Mouse (Mus musculus) liver, embryonic 13.5 days (tissue): ENCODE measurements around the gene Nckap5. TPM values are rescaled to one million over a fixed set of nuclear protein-coding genes. Genes with fewer than 3 reads are reported as not detected.

Experiments used
- ATAC-seq: fragments of 200-750 bp; cut with Nextera tagmentation; 2 replicates; pipeline ENCODE4 v1.8.0; 2017; ENCODE audit warnings: low read depth, mild to moderate bottlenecking, moderate number of reproducible peaks, moderate library complexity
- DNase-seq: peaks from one replicate; pipeline ENCODE4 v3.0.0; 2022
- H3K27ac ChIP-seq: fragments of 300-500 bp; sonication (generic); 2 replicates; pipeline ENCODE4 v1.5.1; 2015; ENCODE audit warnings: moderate library complexity, mild to moderate bottlenecking, inconsistent platforms
- H3K27me3 ChIP-seq: fragments of 300-500 bp; sonication (generic); 2 replicates; pipeline ENCODE4 v1.6.1; 2015; ENCODE audit warnings: mild to moderate bottlenecking, inconsistent platforms
- H3K36me3 ChIP-seq: fragments of 300-500 bp; sonication (generic); 2 replicates; pipeline ENCODE4 v1.6.1; 2015; ENCODE audit warnings: mild to moderate bottlenecking, inconsistent platforms
- H3K4me1 ChIP-seq: fragments of 300-500 bp; sonication (generic); replicated peaks from 2 replicates; pipeline ENCODE4 v1.6.1; 2015; ENCODE audit warnings: inconsistent platforms
- H3K4me2 ChIP-seq: fragments of 300-500 bp; sonication (generic); 2 replicates; pipeline ENCODE4 v1.6.1; 2015; ENCODE audit warnings: inconsistent platforms, mild to moderate bottlenecking, moderate library complexity
- H3K4me3 ChIP-seq: fragments of 300-500 bp; sonication (generic); replicated peaks from 2 replicates; pipeline ENCODE4 v1.5.1; 2015; ENCODE audit warnings: mild to moderate bottlenecking, inconsistent platforms
- H3K9ac ChIP-seq: fragments of 300-500 bp; sonication (generic); 2 replicates; pipeline ENCODE4 v1.6.1; 2015; ENCODE audit warnings: mild to moderate bottlenecking, inconsistent platforms
- H3K9me3 ChIP-seq: fragments of 300-500 bp; sonication (generic); replicated peaks from 2 replicates; pipeline ENCODE4 v1.6.1; 2016; ENCODE audit warnings: inconsistent platforms
- WGBS: fragments of 180-500 bp; shearing (Covaris S2); methylation state at CpG from one replicate; pipeline ENCODE4 v1.1.7; 2015; ENCODE audit not compliant: insufficient replicate concordance; 5-methylcytosine and 5-hydroxymethylcytosine counted together
- polyA plus RNA-seq: library from polyadenylated mRNA; unstranded; fragments of >200 nt; fragmentation: Nextera tagmentation; extraction: Ambion mirVana; gene quantifications from 2 replicates; pipeline ENCODE4 v1.2.1, GENCODE M21; 2015

Gene Nckap5
- polyA plus RNA-seq, 1 experiment from 2014 or later: 0.74 TPM

DNA sequence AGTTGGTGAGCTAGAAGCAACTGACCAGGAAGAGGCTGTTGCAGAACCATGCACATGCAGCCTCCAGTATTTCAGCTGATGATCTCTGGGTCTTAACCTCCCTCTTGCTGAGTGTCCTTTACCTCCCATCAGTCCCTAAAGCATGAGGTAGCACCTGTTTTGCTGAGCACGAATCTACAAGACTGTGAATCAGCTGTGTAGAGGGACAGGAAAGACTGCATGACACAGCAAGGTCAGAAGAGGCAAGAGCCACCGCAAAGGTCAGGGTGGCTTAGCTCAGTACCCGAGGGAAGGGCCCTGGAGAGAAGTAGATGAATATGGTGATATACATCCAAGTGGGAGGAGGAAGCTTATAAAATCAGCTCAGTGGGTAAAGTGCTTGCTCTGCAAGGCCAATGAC lies 66.4 kb downstream of the Nckap5 start:
- DNase-seq (no peak), ATAC-seq (no peak)
- Histone ChIP-seq H3K27ac (no peak overlapping the region), H3K36me3 (no peaks in the 10 kb centered on the region), H3K4me3 (no peak overlapping the region), H3K9me3 (no peaks in the 10 kb centered on the region), H3K27me3 (no peaks in the 10 kb centered on the region), H3K9ac (no peak overlapping the region), H3K4me1 (no peaks in the 10 kb centered on the region), H3K4me2 (no peak overlapping the region)
- 42% methylated on average over 3 of the region's 3 CpGs for WGBS

DNA sequence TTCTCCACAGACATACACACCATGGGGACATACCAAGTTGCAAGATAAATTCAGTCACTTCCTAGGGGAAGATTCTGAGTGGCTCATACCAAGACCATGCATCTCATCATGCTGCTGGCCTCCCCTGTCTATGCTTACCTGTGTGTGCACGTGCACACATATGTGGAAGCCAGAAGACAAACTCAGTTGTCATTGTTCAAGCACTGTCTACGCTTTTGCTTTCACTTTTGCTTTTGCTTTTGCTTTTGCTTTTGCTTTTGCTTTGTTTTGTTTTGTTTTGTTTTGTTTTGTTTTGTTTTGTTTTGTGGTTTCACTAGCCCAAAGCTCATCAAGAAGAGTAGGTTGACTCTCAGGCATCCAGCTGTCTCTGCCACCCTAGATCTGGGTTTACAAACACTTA lies 67.4 kb downstream of the Nckap5 start:
- no peaks in the 10 kb centered on the region for H3K27me3 ChIP-seq
- H3K27ac ChIP-seq: no peak overlapping the region
- H3K9me3 ChIP-seq: no peaks in the 10 kb centered on the region
- no peak for DNase-seq
- no peaks in the 10 kb centered on the region for H3K36me3 ChIP-seq
- WGBS: 53% methylated on average over 2 of the region's 2 CpGs
- ATAC-seq: no peak
- H3K4me2 ChIP-seq: no peak overlapping the region
- no peak overlapping the region for H3K9ac ChIP-seq
- no peak overlapping the region for H3K4me3 ChIP-seq
- H3K4me1 ChIP-seq: no peaks in the 10 kb centered on the region

DNA sequence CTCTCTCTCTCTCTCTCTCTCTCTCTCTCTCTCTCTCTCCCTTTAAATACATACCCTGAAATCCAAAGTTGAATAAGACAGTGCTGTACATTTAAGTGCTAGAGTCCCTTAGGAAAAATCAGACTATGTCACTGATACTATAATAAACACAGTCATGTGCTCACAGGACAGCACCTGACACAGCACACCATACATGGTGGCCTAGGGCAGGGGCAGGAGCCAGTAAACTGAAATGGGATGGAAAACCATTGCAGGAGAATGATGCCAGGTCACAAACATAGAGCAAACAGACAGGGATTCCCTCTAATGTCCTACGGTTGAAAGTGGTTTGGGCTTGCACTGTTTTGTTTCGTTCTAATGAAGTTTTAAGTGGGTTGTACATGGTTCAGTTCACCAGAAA lies 70.2 kb downstream of the Nckap5 start:
- no peak overlapping the region for H3K9ac ChIP-seq
- H3K36me3 ChIP-seq: no peaks in the 10 kb centered on the region
- ATAC-seq: no peak
- no peaks in the 10 kb centered on the region for H3K27me3 ChIP-seq
- no peaks in the 10 kb centered on the region for H3K4me1 ChIP-seq
- H3K4me2 ChIP-seq: no peak overlapping the region
- no peaks in the 10 kb centered on the region for H3K9me3 ChIP-seq
- no peak for DNase-seq
- no peak overlapping the region for H3K4me3 ChIP-seq
- no peak overlapping the region for H3K27ac ChIP-seq
- WGBS: 83% methylated on average over 2 of the region's 2 CpGs

DNA sequence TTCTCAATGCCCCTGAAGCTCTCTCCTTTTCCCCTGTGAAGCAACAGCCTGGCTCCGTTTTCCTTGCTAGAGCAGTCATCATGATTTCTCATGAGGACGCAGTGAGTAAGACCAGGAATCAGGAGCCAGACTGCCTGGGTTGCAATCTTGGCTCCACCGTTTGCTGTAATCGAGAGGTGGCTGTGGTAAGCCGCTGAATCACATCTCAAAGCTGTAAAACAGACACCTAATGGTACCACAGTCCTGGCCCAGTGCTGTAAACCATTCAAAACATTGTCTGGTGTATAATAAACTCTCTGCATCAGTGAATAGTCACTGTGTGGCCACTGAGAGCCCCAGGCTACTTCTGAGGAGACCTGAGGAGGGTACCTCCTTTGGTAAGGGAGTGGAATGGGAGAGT lies 74.9 kb downstream of the Nckap5 start:
- Histone ChIP-seq H3K36me3 (no peaks in the 10 kb centered on the region), H3K4me3 (no peak overlapping the region), H3K9me3 (no peaks in the 10 kb centered on the region), H3K9ac (no peak overlapping the region), H3K4me1 (no peaks in the 10 kb centered on the region), H3K27ac (no peak overlapping the region), H3K27me3 (no peaks in the 10 kb centered on the region), H3K4me2 (no peak overlapping the region)
- no peak for DNase-seq
- no peak for ATAC-seq
- 33% methylated on average over 5 of the region's 5 CpGs for WGBS

DNA sequence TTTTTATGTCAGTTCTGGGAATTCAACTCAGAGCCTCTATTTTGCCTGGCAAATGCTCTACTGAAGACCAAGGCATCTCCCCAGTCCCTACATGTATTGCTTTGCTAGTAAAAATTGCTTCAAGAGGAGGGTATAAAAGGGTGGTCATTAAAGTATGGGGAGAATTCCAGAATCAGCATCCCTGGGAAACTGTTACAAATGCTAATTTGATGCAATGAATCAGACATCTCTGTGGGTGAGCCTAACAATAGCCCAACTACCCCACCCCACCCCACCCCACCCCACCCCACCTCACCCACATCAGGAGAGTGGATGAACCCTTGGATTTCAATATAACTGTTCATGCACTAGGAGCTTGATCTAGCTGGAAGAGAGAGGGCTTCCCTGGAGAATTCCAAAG lies 77.0 kb downstream of the Nckap5 start:
- Histone ChIP-seq H3K9ac (no peak overlapping the region), H3K36me3 (no peaks in the 10 kb centered on the region), H3K4me3 (no peak overlapping the region), H3K4me1 (no peaks in the 10 kb centered on the region), H3K4me2 (no peak overlapping the region), H3K9me3 (no peaks in the 10 kb centered on the region), H3K27ac (no peak overlapping the region), H3K27me3 (no peaks in the 10 kb centered on the region)
- DNase-seq (no peak), ATAC-seq (no peak)

DNA sequence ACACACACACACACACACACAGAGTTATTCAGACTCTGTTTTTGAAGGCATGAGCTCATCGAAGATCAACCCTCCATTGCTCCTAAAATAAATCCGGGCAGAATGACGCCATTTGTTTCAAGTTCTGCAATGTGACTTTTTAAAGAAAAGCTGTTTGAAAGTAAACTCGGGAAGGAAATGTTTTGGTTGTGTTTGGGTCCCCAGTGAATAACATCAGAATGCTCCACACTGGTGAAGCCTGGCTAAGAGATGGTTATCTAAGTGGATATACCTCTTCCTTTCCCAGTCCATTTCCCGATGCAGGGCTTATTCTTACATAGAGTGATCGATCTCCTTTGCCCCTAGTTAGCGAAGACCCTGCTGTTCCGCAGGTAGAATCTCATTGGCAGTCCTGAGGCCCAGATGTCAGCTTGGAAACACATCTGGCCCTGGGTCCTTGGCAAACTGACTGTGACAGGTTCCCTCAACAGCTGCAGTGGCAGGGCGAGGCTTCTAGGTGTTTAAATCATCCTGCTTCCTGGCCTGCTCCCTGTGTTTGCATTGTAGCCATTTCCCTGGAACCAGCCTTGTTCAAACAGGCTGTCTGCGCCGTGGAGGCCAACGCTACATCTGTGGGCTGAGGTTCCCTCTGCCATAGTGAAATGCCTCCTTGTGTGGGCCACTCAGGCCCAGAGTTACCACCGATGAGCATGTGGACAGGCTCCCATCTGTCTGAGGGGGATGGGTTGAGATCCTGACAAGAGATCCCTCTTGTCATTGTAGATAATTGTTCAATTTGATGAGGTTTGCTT lies 78.2 kb downstream of the Nckap5 start:
- H3K4me2 ChIP-seq: no peak overlapping the region
- no peak overlapping the region for H3K27ac ChIP-seq
- no peaks in the 10 kb centered on the region for H3K9me3 ChIP-seq
- H3K36me3 ChIP-seq: no peaks in the 10 kb centered on the region
- no peaks in the 10 kb centered on the region for H3K27me3 ChIP-seq
- H3K4me1 ChIP-seq: no peaks in the 10 kb centered on the region
- WGBS: 55% methylated on average over 13 of the region's 13 CpGs
- ATAC-seq (no peak), DNase-seq (no peak)
- no peak overlapping the region for H3K4me3 ChIP-seq
- no peak overlapping the region for H3K9ac ChIP-seq

GRCm38 (mm10) chr1:126751137-126751536 lies 79.5 kb downstream of the Nckap5 start:
- H3K9ac ChIP-seq: no peak overlapping the region
- H3K4me1 ChIP-seq: no peaks in the 10 kb centered on the region
- no peaks in the 10 kb centered on the region for H3K9me3 ChIP-seq
- H3K4me2 ChIP-seq: no peak overlapping the region
- ATAC-seq: no peak
- 75% methylated on average over 6 of the region's 6 CpGs for WGBS
- DNase-seq: no peak
- H3K27me3 ChIP-seq: no peaks in the 10 kb centered on the region
- no peak overlapping the region for H3K4me3 ChIP-seq
- no peak overlapping the region for H3K27ac ChIP-seq
- H3K36me3 ChIP-seq: no peaks in the 10 kb centered on the region

- H3K4me1 ChIP-seq: no peaks in the 10 kb centered on the region
- no peaks in the 10 kb centered on the region for H3K27me3 ChIP-seq
- H3K9ac ChIP-seq: no peak overlapping the region
- H3K9me3 ChIP-seq: no peaks in the 10 kb centered on the region
- no peak overlapping the region for H3K4me2 ChIP-seq
- H3K27ac ChIP-seq: no peak overlapping the region
- no peaks in the 10 kb centered on the region for H3K36me3 ChIP-seq
- ATAC-seq: no peak
- 62% methylated on average over 3 of the region's 3 CpGs for WGBS
- no peak overlapping the region for H3K4me3 ChIP-seq
- DNase-seq: no peak
These were observed 80.4 kb downstream of the Nckap5 start for GRCm38 (mm10) chr1:126750156-126750555.

- ATAC-seq: no peak
- WGBS: 50% methylated on average over 4 of the region's 4 CpGs
These were observed 82.7 kb downstream of the Nckap5 start for GRCm38 (mm10) chr1:126747914-126748313.

GRCm38 (mm10) chr1:126745482-126746136 lies 85.0 kb downstream of the Nckap5 start:
- H3K9me3 ChIP-seq: no peaks in the 10 kb centered on the region
- H3K27ac ChIP-seq: no peak overlapping the region
- H3K4me3 ChIP-seq: no peak overlapping the region
- H3K9ac ChIP-seq: no peak overlapping the region
- H3K36me3 ChIP-seq: no peaks in the 10 kb centered on the region
- ATAC-seq (no peak), DNase-seq (no peak)
- 56% methylated on average over 4 of the region's 4 CpGs for WGBS
- no peak overlapping the region for H3K4me2 ChIP-seq
- no peaks in the 10 kb centered on the region for H3K27me3 ChIP-seq
- H3K4me1 ChIP-seq: no peaks in the 10 kb centered on the region

More at GRCm38 (mm10) chr1:126747914-126748313, 82.7 kb downstream of the Nckap5 start:
- H3K9ac ChIP-seq: no peak overlapping the region
- no peaks in the 10 kb centered on the region for H3K9me3 ChIP-seq
- no peaks in the 10 kb centered on the region for H3K27me3 ChIP-seq
- H3K4me2 ChIP-seq: no peak overlapping the region
- no peaks in the 10 kb centered on the region for H3K4me1 ChIP-seq
- no peak overlapping the region for H3K27ac ChIP-seq
- H3K4me3 ChIP-seq: no peak overlapping the region
- H3K36me3 ChIP-seq: no peaks in the 10 kb centered on the region
- DNase-seq: no peak

DNA sequence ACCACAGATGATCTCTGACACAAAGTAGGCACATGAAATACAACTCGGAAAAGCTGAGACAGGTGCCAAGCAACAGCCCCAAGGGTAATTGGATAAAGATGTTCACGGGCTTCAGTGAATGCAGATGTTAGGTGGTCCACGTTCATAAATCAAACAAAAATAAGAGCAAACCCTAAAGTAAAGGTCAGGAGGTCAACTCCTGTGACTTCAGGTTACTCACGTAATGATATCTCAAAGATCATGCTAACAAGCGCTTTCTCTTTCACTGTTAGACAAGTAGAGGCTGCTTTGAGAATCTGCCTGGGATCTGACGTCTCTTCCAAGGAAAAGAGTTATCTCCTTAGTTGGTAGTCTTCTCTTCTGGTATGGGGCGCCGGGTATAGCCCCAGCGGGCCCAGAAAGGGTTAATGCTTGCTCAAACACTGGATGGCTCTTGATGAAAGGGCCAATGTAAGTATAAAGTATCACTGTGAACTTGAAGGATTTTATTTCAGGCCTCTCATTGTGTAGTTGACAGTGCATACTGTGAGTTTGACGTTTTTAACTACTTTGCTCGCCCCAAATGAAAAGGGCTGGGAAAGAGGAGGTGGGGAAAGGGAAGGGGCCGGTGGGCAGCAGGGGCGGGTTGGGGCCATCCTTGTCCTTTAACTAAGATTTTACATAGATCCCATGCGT lies 85.8 kb downstream of the Nckap5 start:
- Histone ChIP-seq H3K4me1 (no peaks in the 10 kb centered on the region), H3K4me2 (no peak overlapping the region), H3K4me3 (no peak overlapping the region), H3K27me3 (no peaks in the 10 kb centered on the region), H3K9ac (no peak overlapping the region), H3K36me3 (no peaks in the 10 kb centered on the region), H3K9me3 (no peaks in the 10 kb centered on the region), H3K27ac (no peak overlapping the region)
- DNase-seq (no peak), ATAC-seq (no peak)
- WGBS: 70% methylated on average over 14 of the region's 14 CpGs
